Mouse (Mus musculus): ENCODE measurements around the gene Msmb. TPM values are rescaled to one million over a fixed set of nuclear protein-coding genes. Genes with fewer than 3 reads are reported as not detected.
"Not testable (repeated sequence)": the region's sequence is repeated elsewhere in the genome, so short reads cannot be mapped to it uniquely, and the experiment has no call there.

Gene Msmb
- total RNA-seq (2021) = not detected

GRCm38 (mm10) chr14:32141723-32142122 is at the start of gene Msmb:
Msmb (plus strand) TSS chr14:32142023.
- DNase-seq (ENCODE audit: low spot score) = no peak

GRCm38 (mm10) chr14:32093018-32093417 is 48.8 kb upstream of the Msmb start:
- intact Hi-C loops (cut with DNase I) = no loop called here
- no peak for DNase-seq (ENCODE audit: low spot score)

More at GRCm38 (mm10) chr14:32141723-32142122, at the start of gene Msmb:
- intact Hi-C loops (cut with DNase I) = no loop called here

GRCm38 (mm10) chr14:32093500-32094117 is 48.2 kb upstream of the Msmb start:
- no peak for DNase-seq (ENCODE audit: low spot score)
- intact Hi-C loops (cut with DNase I) = no loop called here

GRCm38 (mm10) chr14:32095646-32096045 is 46.2 kb upstream of the Msmb start:
- no peak for DNase-seq (ENCODE audit: low spot score)
- intact Hi-C loops (cut with DNase I) = no loop called here

DNA sequence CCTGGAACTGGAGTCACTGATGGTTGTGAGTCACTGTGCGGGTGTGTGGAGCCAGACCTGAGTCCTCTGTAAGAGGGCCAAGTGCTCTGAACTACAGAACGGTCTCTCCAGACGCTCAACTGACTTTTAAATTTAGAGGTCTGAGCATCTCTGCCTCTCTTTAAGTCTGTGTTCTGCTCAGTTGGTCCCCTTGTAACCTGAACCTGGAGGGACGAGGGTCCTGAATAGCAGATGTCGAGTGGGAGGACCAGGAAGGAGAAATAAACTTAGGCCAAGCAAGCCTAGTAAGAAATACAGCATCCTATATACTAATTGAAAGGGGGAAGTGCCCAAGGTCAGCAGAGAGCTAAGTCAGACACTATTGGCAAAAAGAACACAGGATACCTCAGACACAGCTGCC is 45.1 kb upstream of the Msmb start:
- DNase-seq (ENCODE audit: low spot score) = no peak

GRCm38 (mm10) chr14:32097691-32098090 is 44.1 kb upstream of the Msmb start:
- intact Hi-C loops (cut with DNase I) = no loop called here

More for the DNA sequence above, 45.1 kb upstream of the Msmb start:
- intact Hi-C loops (cut with DNase I) = no loop called here

GRCm38 (mm10) chr14:32098951-32099350 is 42.9 kb upstream of the Msmb start:
- intact Hi-C loops (cut with DNase I) = no loop called here
- no peak for DNase-seq (ENCODE audit: low spot score)

More at GRCm38 (mm10) chr14:32097691-32098090, 44.1 kb upstream of the Msmb start:
- DNase-seq (ENCODE audit: low spot score) = no peak

DNA sequence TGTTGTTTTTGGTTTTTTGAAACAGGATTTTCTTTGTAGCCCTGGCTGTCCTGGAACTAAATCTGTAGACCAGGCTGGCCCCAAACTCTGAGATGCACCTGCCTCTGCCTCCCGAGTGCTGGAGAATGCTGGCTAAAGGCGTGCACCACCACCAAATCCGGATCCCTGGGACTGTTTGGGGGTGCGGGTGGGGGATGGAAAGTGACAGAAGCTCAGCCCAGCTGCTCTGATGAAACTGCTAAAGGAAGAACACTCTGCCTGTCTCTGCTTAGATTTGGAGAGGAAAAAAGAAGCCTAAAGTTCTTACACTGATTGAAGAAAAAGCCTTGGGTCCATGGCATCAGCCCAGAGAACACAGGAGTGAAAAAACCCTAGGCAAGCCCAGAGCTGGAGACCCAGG is 38.3 kb upstream of the Msmb start:
- intact Hi-C loops (cut with DNase I) = no loop called here

DNA sequence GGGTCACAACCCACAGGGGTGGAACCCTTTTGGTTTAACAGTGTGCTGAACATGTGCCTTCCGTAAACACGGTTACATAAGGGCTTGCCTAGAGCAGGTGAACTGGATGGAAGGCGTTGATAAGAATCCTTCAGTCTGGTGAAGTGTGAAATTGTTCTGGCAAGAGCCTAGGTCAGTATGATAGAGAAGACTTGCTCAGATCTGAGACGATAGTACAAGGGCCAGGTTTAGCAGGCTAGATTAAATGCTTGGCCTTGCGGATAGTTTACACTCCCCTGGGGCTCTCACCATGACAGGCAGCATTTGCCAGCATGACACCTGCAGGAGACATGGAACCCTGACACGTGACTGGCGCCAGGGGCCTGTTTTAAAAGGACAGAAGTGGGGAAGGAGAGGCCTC is 36.2 kb upstream of the Msmb start:
- DNase-seq (ENCODE audit: low spot score) = no peak
- intact Hi-C loops (cut with DNase I) = no loop called here

More for the DNA sequence above, 38.3 kb upstream of the Msmb start:
- no peak for DNase-seq (ENCODE audit: low spot score)

DNA sequence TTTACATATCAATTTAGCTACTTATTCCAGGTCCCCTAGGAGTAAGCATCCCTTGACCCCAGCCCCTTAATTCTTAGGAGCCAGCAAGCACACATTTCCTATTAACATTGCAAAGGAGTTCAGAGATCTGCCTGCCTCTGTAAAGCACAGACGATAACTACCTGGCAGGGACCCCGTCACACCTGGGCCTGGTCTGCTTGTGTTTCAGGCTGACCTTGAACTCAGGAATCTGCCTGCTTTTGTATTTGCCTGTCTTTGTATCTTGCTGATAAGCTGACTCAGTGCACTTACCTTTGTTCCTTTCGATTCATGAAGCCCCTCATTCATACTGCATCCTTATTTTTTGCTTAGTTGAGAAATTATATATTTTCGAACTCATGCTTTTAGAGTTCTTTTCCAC is 34.9 kb upstream of the Msmb start:
- intact Hi-C loops (cut with DNase I) = no loop called here
- no peak for DNase-seq (ENCODE audit: low spot score)

GRCm38 (mm10) chr14:32112124-32112523 is 29.7 kb upstream of the Msmb start:
- DNase-seq (ENCODE audit: low spot score); intact Hi-C loops (cut with DNase I): not testable (repeated sequence)

GRCm38 (mm10) chr14:32120940-32121919 is 20.6 kb upstream of the Msmb start:
- intact Hi-C loops (cut with DNase I) = no loop called here
- DNase-seq (ENCODE audit: low spot score) = no peak

DNA sequence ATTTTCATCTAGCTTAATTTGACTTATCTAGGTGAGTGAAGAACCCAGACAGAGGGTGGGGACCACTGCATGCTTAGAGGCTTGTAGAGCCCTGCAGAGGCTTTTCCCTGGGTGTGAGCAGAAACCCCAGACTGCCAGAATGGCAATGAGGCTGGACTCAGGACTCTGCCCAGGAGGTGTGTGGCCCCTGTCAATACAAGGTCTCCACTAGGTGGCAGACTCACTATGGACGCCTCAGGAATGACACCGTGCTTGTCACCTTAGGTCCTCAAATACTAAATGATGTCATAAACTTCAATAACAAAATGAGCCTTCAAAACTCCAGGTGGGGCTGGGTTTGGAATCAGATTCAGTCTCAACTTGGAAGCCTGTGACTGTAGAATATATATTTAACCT is 19.9 kb upstream of the Msmb start:
- intact Hi-C loops (cut with DNase I) = no loop called here

GRCm38 (mm10) chr14:32124261-32124660 is 17.6 kb upstream of the Msmb start:
- intact Hi-C loops (cut with DNase I) = no loop called here
- DNase-seq (ENCODE audit: low spot score) = no peak

More for the DNA sequence above, 19.9 kb upstream of the Msmb start:
- no peak for DNase-seq (ENCODE audit: low spot score)

DNA sequence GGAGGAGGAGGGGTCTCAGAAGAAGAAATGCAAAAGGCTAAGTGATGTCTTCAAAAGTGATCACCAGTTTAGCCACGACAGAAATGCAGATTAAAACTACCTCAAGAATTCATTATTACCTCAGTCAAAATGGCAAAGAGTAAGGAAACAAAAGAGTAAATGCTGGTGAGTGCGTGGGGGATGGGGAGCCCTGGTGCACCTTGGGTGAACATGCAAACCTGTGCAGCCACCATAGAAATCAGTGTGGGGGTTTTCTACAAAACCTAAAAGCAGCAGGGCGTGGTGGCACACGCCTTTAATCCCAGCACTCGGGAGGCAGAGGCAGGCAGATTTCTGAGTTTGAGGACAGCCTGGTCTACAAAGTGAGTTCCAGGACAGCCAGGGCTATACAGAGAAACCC is 16.6 kb upstream of the Msmb start:
- not testable (repeated sequence) for DNase-seq (ENCODE audit: low spot score)
- intact Hi-C loops (cut with DNase I) = loop anchor here (5.0 kb wide), 1 partner anchor 67 kb away; no protein-coding TSS in a partner anchor

- intact Hi-C loops (cut with DNase I) = loop anchor here (5.0 kb wide), 1 partner anchor 64 kb away; no protein-coding TSS in a partner anchor
- no peak for DNase-seq (ENCODE audit: low spot score)
These were observed 13.4 kb upstream of the Msmb start for GRCm38 (mm10) chr14:32128409-32128808.

DNA sequence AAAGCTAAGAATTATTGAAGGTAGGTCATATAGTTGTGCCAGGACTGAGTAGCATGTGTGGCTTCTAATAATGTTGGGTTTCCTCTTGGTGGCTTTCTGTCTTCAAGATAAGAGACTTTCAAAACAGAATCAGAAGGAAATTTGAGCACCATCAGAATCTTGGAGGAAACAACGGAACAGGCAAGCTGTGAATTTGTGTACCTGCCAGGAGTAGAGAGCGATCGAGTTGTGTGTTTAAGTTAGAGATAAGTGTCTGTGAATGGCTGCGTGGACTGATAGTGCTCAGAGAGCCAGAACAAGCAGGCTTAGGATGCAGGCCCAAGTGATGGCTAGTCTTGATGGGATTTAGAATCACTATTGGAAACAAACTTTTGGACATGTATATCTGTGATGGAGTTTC is 10.0 kb upstream of the Msmb start:
- DNase-seq (ENCODE audit: low spot score) = no peak
- intact Hi-C loops (cut with DNase I) = no loop called here

- intact Hi-C loops (cut with DNase I) = no loop called here
- DNase-seq (ENCODE audit: low spot score) = no peak
These were observed 7.5 kb upstream of the Msmb start for GRCm38 (mm10) chr14:32134293-32134692.

GRCm38 (mm10) chr14:32136467-32136866 is 5.4 kb upstream of the Msmb start:
- DNase-seq (ENCODE audit: low spot score); intact Hi-C loops (cut with DNase I): not testable (repeated sequence)

GRCm38 (mm10) chr14:32140359-32140965 is 1.4 kb upstream of the Msmb start:
- DNase-seq (ENCODE audit: low spot score) = no peak
- intact Hi-C loops (cut with DNase I) = no loop called here
